Mouse (Mus musculus): ENCODE data around the gene Alox12. TPM values are rescaled to one million over a fixed set of nuclear protein-coding genes. Genes with fewer than 3 reads are reported as not detected.

Gene Alox12
- polyA plus RNA-seq, 1 experiment from 2014 or later: 2.5 TPM

DNA sequence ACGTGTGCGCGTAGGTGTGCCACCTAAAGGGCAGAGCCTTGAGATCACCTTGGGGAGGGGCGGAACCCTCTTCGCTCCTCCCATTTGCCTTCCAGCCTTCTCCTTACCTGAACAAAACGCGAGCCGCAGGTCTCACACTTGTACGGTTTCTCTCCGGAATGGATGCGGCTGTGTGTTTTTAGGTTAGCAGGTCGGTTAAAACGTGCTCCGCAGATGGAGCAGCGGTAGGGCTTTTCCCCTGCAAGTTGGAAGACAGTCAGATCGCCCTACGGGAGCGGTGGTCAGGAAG, 28.6 kb downstream of the Alox12 start:
- WGBS: 3% methylated on average over 18 of the region's 18 CpGs

GRCm38 (mm10) chr11:70225798-70226601, 29.2 kb downstream of the Alox12 start:
- peak; percentile 23 for DNase-seq (ENCODE audit: extremely low spot score, low spot score)
- Histone ChIP-seq H3K4me1 (peaks cover 63% of the 10 kb centered on the region), H3K27ac (peak overlapping the region; percentile 35; the same call in 1 of the 2 replicates), H3K4me3 (peak overlapping the region; percentile 39), H3K27me3 (ENCODE audit: poor library complexity, severe bottlenecking) (peaks cover 87% of the 10 kb centered on the region), H3K9me3 (no peaks in the 10 kb centered on the region), H3K36me3 (replicated peaks) (no peaks in the 10 kb centered on the region)
- WGBS: 17% methylated on average over 27 of the region's 27 CpGs

More for the DNA sequence above, 28.6 kb downstream of the Alox12 start:
- H3K9me3 ChIP-seq: no peaks in the 10 kb centered on the region
- peak overlapping the region; percentile 39 for H3K4me3 ChIP-seq
- peak overlapping the region; percentile 35; the same call in 1 of the 2 replicates for H3K27ac ChIP-seq
- peaks cover 57% of the 10 kb centered on the region for H3K4me1 ChIP-seq
- H3K27me3 ChIP-seq (ENCODE audit: poor library complexity, severe bottlenecking): peaks cover 92% of the 10 kb centered on the region
- no peak for DNase-seq (ENCODE audit: extremely low spot score, low spot score)
- no peaks in the 10 kb centered on the region for H3K36me3 ChIP-seq (replicated peaks)

- Histone ChIP-seq H3K4me3 (no peak overlapping the region), H3K27ac (no peak overlapping the region), H3K36me3 (replicated peaks) (peaks cover under 1% of the 10 kb centered on the region; the same call in 1 of the 2 replicates), H3K4me1 (peaks cover 64% of the 10 kb centered on the region), H3K9me3 (no peaks in the 10 kb centered on the region), H3K27me3 (ENCODE audit: poor library complexity, severe bottlenecking) (peaks cover 79% of the 10 kb centered on the region)
- 87% methylated on average over 9 of the region's 9 CpGs for WGBS
- DNase-seq (ENCODE audit: extremely low spot score, low spot score): no peak
Observed at GRCm38 (mm10) chr11:70223724-70224123, 31.4 kb downstream of the Alox12 start.

GRCm38 (mm10) chr11:70221603-70222500, 33.3 kb downstream of the Alox12 start:
- DNase-seq (ENCODE audit: extremely low spot score, low spot score): no peak
- Histone ChIP-seq H3K4me3 (peak overlapping the region; percentile 65), H3K27me3 (ENCODE audit: poor library complexity, severe bottlenecking) (peaks cover 79% of the 10 kb centered on the region), H3K4me1 (peaks cover 54% of the 10 kb centered on the region), H3K27ac (peak overlapping the region; percentile 90), H3K36me3 (replicated peaks) (peaks cover 19% of the 10 kb centered on the region), H3K9me3 (no peaks in the 10 kb centered on the region)
- 10% methylated on average over 14 of the region's 14 CpGs for WGBS

GRCm38 (mm10) chr11:70220731-70221602, 34.2 kb downstream of the Alox12 start, which contains the start of gene Slc16a13:
Gene Slc16a13 (minus strand): TSS chr11:70221064.
- peaks cover 45% of the 10 kb centered on the region for H3K4me1 ChIP-seq
- peaks cover 79% of the 10 kb centered on the region for H3K27me3 ChIP-seq (ENCODE audit: poor library complexity, severe bottlenecking)
- peaks cover 23% of the 10 kb centered on the region for H3K36me3 ChIP-seq (replicated peaks)
- DNase-seq (ENCODE audit: extremely low spot score, low spot score): peak; percentile 95
- peak within 1 kb of the TSS; percentile 90 for H3K27ac ChIP-seq
- peak within 1 kb of the TSS; percentile 65 for H3K4me3 ChIP-seq
- under 1% methylated on average over 28 of the region's 28 CpGs for WGBS
- no peaks in the 10 kb centered on the region for H3K9me3 ChIP-seq

GRCm38 (mm10) chr11:70220323-70220722, 34.8 kb downstream of the Alox12 start:
- peaks cover 79% of the 10 kb centered on the region for H3K27me3 ChIP-seq (ENCODE audit: poor library complexity, severe bottlenecking)
- under 1% methylated on average over 24 of the region's 24 CpGs for WGBS
- no peaks in the 10 kb centered on the region for H3K9me3 ChIP-seq
- peaks cover 23% of the 10 kb centered on the region for H3K36me3 ChIP-seq (replicated peaks)
- peaks cover 49% of the 10 kb centered on the region for H3K4me1 ChIP-seq
- H3K4me3 ChIP-seq: peak overlapping the region; percentile 65
- no peak for DNase-seq (ENCODE audit: extremely low spot score, low spot score)
- peak overlapping the region; percentile 90 for H3K27ac ChIP-seq

DNA sequence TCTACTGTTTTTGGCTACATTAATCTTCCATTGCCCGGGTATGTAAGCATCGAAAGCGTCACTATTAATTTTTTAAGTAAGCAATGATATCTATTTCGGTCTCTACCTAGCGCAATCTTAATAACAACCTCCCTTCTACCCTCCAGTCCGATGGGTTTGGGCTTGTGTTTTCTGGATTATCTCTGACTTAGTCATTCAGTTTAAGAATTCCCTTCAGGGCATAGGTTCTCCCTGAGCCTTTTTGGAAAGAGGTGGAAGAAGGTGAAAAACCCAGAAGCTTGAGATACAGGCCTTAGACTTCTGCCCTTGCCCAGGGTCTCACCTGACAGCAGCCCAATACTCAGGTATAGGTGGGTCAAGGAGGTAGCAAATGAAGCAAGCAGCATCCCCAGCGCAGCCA, 35.3 kb downstream of the Alox12 start:
- peaks cover 79% of the 10 kb centered on the region for H3K27me3 ChIP-seq (ENCODE audit: poor library complexity, severe bottlenecking)
- H3K36me3 ChIP-seq (replicated peaks): peaks cover 23% of the 10 kb centered on the region
- H3K27ac ChIP-seq: peak overlapping the region; percentile 90
- peak overlapping the region; percentile 65 for H3K4me3 ChIP-seq
- WGBS: 58% methylated on average over 7 of the region's 7 CpGs
- peaks cover 53% of the 10 kb centered on the region for H3K4me1 ChIP-seq
- no peak for DNase-seq (ENCODE audit: extremely low spot score, low spot score)
- no peaks in the 10 kb centered on the region for H3K9me3 ChIP-seq

DNA sequence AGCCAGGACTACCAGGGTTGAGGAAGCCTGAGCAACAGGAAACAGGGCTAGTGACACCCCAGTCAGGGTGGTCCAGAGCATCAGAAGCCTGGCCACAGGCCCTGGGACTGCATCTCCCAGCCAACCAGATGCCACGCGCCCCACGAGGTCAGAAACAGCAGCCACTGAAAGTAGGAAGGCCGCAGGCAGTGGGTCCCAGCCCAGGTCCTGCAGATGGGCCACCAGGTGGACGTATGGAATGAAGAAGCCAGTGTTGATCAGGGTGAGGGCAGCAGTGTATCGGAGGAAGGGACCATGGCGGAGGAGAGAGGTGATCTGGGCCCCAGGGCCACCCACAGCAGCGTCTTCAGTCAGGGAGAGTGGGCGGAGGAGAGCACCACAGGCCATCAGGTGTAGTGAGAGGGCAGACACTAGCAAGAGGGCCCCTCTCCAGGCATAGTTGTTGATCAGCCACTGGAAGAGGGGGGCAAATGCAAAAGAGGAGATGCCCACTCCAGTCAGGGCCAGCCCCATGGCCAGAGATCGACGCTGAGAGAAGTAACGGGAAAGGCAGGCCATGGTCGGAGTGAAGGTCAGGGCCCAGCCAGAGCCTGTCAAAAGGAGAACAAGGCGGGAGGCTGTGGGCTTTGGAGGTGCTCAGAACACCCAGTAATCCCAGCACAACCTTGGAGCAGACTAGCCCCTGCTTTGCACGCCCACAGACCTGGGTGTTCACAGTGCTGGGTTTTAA, 36.2 kb downstream of the Alox12 start:
- Histone ChIP-seq H3K27me3 (ENCODE audit: poor library complexity, severe bottlenecking) (peaks cover 79% of the 10 kb centered on the region), H3K4me1 (peaks cover 63% of the 10 kb centered on the region), H3K27ac (no peak overlapping the region), H3K4me3 (peak overlapping the region; percentile 65), H3K9me3 (no peaks in the 10 kb centered on the region), H3K36me3 (replicated peaks) (peaks cover 23% of the 10 kb centered on the region)
- no peak for DNase-seq (ENCODE audit: extremely low spot score, low spot score)
- 87% methylated on average over 15 of the region's 15 CpGs for WGBS

DNA sequence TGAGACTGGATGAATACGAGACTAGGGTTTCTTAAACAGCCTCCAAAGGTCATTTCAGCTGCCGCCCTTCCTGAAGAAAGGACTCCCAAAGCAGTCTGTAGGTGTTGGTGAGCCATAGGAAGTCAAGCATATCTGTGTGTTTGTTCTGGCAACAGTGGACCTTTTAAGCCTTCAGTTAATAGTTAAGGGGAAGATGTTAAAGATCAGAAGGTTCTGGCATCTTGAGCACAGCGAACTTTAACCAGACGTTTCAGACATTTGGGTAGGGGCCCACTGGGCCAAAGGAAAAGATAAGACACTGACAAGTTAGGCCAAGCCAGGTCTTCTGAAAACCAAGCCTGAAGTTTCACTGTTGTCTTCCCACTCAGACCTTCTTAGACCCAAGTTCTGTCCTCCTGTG, 37.1 kb downstream of the Alox12 start:
- Histone ChIP-seq H3K9me3 (no peaks in the 10 kb centered on the region), H3K36me3 (replicated peaks) (peaks cover 23% of the 10 kb centered on the region), H3K27ac (no peak overlapping the region), H3K4me3 (no peak overlapping the region), H3K27me3 (ENCODE audit: poor library complexity, severe bottlenecking) (peaks cover 81% of the 10 kb centered on the region), H3K4me1 (peaks cover 71% of the 10 kb centered on the region)
- 92% methylated on average over 4 of the region's 4 CpGs for WGBS
- DNase-seq (ENCODE audit: extremely low spot score, low spot score): no peak

- H3K27me3 ChIP-seq (ENCODE audit: poor library complexity, severe bottlenecking): peaks cover 86% of the 10 kb centered on the region
- WGBS: 53% methylated on average over 3 of the region's 3 CpGs
- DNase-seq (ENCODE audit: extremely low spot score, low spot score): no peak
- no peak overlapping the region for H3K4me3 ChIP-seq
- H3K36me3 ChIP-seq (replicated peaks): peaks cover 23% of the 10 kb centered on the region
- H3K9me3 ChIP-seq: no peaks in the 10 kb centered on the region
- H3K27ac ChIP-seq: no peak overlapping the region
- H3K4me1 ChIP-seq: peaks cover 57% of the 10 kb centered on the region
Observed at GRCm38 (mm10) chr11:70216103-70216502, 39.0 kb downstream of the Alox12 start.

DNA sequence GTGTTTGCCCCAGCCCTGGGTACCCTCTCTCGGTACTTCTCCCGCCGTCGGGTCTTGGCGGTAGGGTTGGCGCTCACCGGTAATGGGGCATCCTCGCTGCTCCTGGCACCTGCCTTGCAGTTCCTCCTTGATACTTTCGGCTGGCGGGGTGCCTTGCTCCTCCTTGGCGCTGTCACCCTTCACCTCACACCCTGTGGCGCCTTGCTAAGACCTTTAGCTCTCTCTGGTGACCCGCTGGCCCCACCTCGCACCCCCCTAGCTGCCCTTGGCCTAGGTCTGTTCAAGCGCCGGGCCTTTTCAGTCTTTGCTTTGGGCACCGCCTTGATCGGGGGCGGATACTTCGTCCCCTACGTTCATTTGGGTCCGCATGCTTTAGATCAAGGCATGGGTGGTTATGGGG, 39.9 kb downstream of the Alox12 start:
- no peaks in the 10 kb centered on the region for H3K9me3 ChIP-seq
- no peak overlapping the region for H3K27ac ChIP-seq
- H3K4me1 ChIP-seq: peaks cover 49% of the 10 kb centered on the region
- H3K27me3 ChIP-seq (ENCODE audit: poor library complexity, severe bottlenecking): peaks cover 86% of the 10 kb centered on the region
- H3K36me3 ChIP-seq (replicated peaks): peaks cover 23% of the 10 kb centered on the region
- peak overlapping the region; percentile 52 for H3K4me3 ChIP-seq
- DNase-seq (ENCODE audit: extremely low spot score, low spot score): no peak
- 10% methylated on average over 22 of the region's 22 CpGs for WGBS

GRCm38 (mm10) chr11:70214856-70215209, 40.3 kb downstream of the Alox12 start:
- no peak overlapping the region for H3K27ac ChIP-seq
- 3% methylated on average over 18 of the region's 18 CpGs for WGBS
- H3K9me3 ChIP-seq: no peaks in the 10 kb centered on the region
- peaks cover 23% of the 10 kb centered on the region for H3K36me3 ChIP-seq (replicated peaks)
- H3K4me3 ChIP-seq: peak overlapping the region; percentile 52
- H3K4me1 ChIP-seq: peaks cover 44% of the 10 kb centered on the region
- DNase-seq (ENCODE audit: extremely low spot score, low spot score): no peak
- peaks cover 82% of the 10 kb centered on the region for H3K27me3 ChIP-seq (ENCODE audit: poor library complexity, severe bottlenecking)
